Mouse (Mus musculus) cerebellum, adult 8-10 months (tissue): ENCODE results near the gene Stk32c.

Experiments used
- DNase-seq: peaks from one replicate; pipeline ENCODE4 v3.0.0; 2022

The Stk32c gene

DNA sequence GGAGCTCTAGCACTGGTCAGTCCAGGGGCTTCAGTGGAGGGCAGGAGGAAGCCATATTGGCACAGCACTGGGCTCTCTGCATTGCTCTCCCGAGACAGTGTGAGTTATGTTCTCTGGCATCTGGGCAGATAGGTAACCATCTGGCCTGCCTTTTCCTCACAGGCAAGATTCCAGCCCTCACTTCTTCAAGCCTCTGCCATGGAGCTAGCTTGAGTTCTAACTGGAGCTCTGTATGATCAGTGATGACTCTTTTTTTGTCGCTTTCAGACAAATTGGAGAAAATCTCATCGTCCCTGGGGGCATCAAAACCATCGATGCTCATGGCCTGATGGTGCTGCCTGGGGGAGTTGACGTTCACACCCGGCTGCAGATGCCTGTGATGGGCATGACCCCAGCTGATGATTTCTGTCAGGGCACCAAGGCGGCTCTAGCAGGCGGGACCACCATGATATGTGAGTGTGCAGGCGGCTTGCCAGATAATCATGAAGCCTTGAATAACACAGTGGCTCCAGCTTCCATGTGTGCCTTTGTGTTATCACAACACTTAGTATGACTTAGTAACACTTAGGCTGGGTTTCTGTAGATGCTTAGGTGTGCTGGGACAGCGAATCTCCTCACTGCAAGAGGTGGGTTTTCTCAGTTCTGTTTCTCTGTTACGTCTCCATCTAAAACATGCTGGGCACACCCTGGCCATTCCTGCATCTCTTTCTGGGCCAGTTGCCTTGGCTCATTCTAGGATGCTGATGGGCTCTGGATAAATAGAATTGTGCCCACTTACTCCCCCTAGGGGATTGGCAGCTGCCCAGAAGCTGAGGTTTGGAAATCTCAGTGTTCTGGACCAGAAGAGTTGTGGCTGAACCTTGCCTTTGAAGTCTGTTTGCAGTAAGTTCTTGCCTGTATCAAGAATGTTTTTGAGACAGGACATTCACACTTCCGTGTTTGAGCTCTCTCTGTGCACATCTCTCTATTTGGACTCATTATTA lies 122.9 kb downstream of the Stk32c start:
- DNase-seq: no peak

- no peak for DNase-seq
These were observed 125.3 kb downstream of the Stk32c start for GRCm38 (mm10) chr7:139087801-139088200.

- DNase-seq: no peak
These were observed 126.6 kb downstream of the Stk32c start for GRCm38 (mm10) chr7:139086195-139087158.

DNA sequence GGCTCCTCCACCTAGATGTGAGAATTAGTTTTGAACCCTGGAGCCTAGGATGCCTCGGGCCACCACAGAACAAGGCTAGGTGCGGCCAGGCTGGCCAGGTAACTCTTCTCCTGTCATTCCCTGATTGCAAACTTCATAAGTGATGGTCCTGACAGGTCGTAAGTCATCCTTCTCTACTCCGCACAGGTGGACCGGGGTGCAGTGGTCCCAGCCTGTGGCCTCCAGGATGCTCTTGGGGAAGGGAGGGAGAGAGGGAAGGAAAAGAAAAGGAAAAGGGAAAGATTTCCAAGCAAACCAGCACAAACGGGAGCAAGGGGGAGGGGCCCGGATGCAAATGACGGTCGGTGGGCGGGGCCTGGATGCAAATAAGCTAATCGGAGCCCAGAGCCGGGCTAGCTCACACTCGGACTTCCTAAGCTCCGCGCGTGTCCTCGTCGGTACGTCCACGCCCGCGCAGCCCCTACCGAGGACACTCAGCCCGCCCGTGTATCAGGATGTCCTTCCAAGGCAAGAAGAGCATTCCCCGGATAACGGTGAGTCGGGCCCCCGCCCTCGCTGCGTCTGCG lies 127.4 kb downstream of the Stk32c start, which contains the start of gene Dpysl4:
TSS of gene Dpysl4 (plus strand) at position 373 of the 566 bp plus-strand sequence.
- peak; percentile 94 for DNase-seq

GRCm38 (mm10) chr7:139084316-139084715 lies 128.8 kb downstream of the Stk32c start:
- no peak for DNase-seq

GRCm38 (mm10) chr7:139082281-139082680 lies 130.8 kb downstream of the Stk32c start:
- no peak for DNase-seq

DNA sequence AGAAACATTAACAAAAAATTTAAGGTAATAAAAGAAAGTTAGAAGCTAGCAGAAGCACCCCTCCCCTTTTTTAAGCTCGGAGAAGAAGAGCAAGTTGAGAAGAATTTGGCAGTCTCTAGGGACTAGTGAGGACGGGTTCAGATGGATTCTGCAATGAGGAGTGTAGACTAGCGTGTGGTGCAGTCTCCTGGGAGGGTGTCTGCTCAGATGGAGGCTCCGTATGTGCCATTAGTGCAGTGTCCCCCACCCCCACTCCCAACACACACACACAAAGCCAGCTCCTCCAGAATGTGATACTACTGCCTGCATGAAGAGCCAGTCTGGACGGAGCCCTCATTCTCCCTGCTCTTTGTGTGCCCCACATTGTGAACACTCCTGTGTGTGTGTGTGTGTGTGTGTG lies 131.9 kb downstream of the Stk32c start:
- DNase-seq: no peak

DNA sequence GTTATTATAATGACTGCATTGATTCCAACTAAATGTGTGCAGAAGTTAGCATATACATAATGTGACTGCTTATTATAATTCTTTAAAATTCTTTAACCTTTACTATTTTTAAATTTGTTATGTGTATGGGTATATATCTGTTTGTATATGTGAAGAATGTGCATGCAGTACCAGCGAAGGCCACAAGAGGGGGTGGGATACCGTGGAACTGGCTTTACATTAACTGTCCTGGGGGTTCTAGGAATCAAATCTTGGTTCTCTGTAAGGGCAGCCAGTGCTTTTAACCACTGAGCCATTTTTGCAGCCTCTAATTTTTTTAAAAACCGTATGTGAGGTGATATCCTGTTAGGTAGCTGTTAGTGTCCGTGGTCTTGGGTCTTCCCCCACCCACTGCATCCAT lies 132.4 kb downstream of the Stk32c start:
- no peak for DNase-seq

- no peak for DNase-seq
These were observed 134.0 kb downstream of the Stk32c start for GRCm38 (mm10) chr7:139079141-139079540.

DNA sequence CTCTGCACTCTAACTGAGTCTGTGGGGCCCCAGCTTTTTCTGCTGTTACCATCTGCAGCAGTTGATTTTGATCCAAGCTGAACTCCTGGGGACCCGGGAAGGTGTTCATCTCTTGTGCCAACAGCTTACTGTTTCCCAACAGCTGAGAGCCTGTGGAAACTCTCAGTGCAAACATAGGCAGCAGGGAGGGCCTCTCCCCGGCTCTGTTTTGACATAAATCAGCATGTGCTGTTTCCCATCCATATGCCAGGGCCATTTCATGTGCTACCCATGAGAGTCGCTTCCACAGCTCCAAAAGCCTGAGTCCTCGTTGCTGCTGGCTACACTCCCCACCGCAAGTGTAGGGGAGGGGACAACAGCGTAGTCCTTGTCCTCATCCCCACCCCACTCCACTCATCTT lies 134.9 kb downstream of the Stk32c start:
- no peak for DNase-seq

DNA sequence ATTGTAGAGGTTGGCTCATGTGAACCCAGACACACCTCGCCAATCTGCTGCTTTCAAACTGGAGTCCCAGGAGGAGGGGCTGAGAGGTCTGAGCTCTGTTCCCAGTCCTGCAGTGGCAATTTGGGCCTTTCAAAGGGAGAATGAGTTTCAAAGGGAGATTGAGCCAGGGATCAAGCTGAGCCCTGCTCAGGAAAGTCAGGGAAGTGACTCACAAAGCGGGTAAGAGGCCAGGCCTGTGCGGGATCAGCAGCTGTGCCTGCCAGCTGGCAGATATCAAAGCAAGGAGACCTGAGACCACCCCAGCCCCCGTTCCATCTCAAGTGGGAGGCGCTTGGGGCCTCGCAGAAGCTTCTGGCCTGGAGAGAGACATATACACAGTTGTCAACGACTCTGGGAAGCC lies 135.8 kb downstream of the Stk32c start:
- no peak for DNase-seq

DNA sequence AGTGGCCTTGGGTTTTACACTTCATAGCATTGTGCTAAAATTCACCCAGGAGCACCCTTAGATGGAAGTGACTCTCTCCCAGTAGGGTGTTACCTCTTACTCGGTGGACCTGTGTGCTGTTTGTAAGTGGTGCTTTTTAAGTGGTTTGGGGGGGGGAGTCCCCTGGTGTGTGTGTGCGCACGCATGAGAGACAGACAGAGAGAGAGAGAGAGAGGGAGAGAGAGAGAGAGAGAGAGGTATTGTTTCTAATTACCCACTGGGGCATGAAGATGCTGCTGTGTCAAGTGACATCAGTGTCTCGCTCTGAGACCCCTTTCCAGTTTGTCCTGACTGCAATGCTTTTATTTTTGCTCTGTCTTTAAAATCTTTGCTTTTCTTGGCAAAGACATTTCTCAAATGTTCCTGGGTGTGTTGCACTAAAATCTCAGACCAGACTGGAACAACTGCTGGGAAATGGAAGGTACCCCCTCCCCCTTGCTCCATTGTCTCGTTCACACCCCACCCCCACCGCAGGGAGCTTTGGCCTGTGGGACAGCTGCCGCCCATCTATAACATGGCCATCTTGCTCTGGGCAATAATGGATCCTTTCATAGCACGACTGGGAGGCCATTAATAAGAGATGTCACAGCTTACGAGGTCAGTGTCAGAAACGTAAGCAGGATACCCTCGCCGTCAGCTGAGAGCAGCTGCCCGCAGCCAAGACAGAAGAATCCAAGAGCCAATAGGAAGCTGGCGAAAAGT lies 137.9 kb downstream of the Stk32c start:
- no peak for DNase-seq

DNA sequence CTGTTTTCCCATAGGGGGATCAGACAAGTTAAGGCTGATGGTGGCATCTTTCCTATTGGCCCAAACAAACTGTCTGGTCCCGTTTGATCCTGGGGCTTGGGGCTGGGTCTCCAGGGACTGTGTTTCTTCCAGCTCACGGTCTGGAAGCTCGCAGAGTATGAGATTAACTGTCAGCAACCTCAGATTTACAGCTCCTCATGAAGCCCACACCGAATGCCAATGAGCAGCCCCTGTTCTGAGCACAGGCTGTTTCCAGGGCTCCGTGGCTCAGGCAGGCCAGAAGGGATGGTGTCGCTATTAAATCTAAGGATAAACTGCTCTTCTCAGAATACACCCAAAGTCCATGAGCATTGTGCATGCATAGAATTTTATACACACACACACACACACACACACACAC lies 138.9 kb downstream of the Stk32c start:
- no peak for DNase-seq

- peak; percentile 91 for DNase-seq
These were observed 144.9 kb downstream of the Stk32c start for GRCm38 (mm10) chr7:139068182-139068623.

GRCm38 (mm10) chr7:139063406-139063805 lies 149.7 kb downstream of the Stk32c start:
- no peak for DNase-seq
